Mouse (Mus musculus) forebrain, embryonic 13.5 days (tissue): ENCODE measurements around the gene Pik3ap1. TPM values are rescaled to one million over a fixed set of nuclear protein-coding genes. Genes with fewer than 3 reads are reported as not detected.
"Not testable (repeated sequence)": the region's sequence is repeated elsewhere in the genome, so short reads cannot be mapped to it uniquely, and the experiment has no call there.

Experiments used
- ATAC-seq: fragments of 200-750 bp; cut with Nextera tagmentation; 2 replicates; pipeline ENCODE4 v1.8.0; 2017
- H3K27ac ChIP-seq: fragments of 300-500 bp; sonication (generic); 2 replicates; pipeline ENCODE4 v1.5.1; 2015; ENCODE audit warnings: inconsistent platforms, mild to moderate bottlenecking, moderate library complexity
- H3K27me3 ChIP-seq: fragments of 300-500 bp; sonication (generic); 2 replicates; pipeline ENCODE4 v1.6.1; 2015; ENCODE audit warnings: mild to moderate bottlenecking, inconsistent platforms
- H3K36me3 ChIP-seq: fragments of 300-500 bp; sonication (generic); 2 replicates; pipeline ENCODE4 v1.6.1; 2015; ENCODE audit warnings: mild to moderate bottlenecking, inconsistent platforms; ENCODE audit not compliant: poor library complexity, severe bottlenecking
- H3K4me1 ChIP-seq: fragments of 300-500 bp; sonication (generic); 2 replicates; pipeline ENCODE4 v1.6.1; 2015; ENCODE audit warnings: inconsistent platforms
- H3K4me2 ChIP-seq: fragments of 300-500 bp; sonication (generic); 2 replicates; pipeline ENCODE4 v1.6.1; 2015; ENCODE audit warnings: inconsistent platforms, mild to moderate bottlenecking, moderate library complexity
- H3K4me3 ChIP-seq: fragments of 300-500 bp; sonication (generic); 2 replicates; pipeline ENCODE4 v1.5.1; 2015; ENCODE audit warnings: mild to moderate bottlenecking, inconsistent platforms
- H3K9ac ChIP-seq: fragments of 300-500 bp; sonication (generic); 2 replicates; pipeline ENCODE4 v1.6.1; 2015; ENCODE audit warnings: mild to moderate bottlenecking, inconsistent platforms
- H3K9me3 ChIP-seq: fragments of 300-500 bp; sonication (generic); replicated peaks from 2 replicates; pipeline ENCODE4 v1.6.1; 2016; ENCODE audit warnings: inconsistent platforms
- WGBS: fragments of 180-500 bp; shearing (Covaris S2); methylation state at CpG from one replicate; pipeline ENCODE4 v1.1.7; 2015; 5-methylcytosine and 5-hydroxymethylcytosine counted together
- polyA plus RNA-seq: library from polyadenylated mRNA; unstranded; fragments of >200 nt; fragmentation: Nextera tagmentation; extraction: Ambion mirVana; gene quantifications from 2 replicates; pipeline ENCODE4 v1.2.1, GENCODE M21; 2015

Pik3ap1 gene
- polyA plus RNA-seq = 0.99 and 1.1 TPM in 2 replicates

- H3K9me3 ChIP-seq = no peaks in the 10 kb centered on the region
- WGBS = under 1% methylated on average over 41 of the region's 41 CpGs
- ATAC-seq = no peak
These were observed at the start of gene Pik3ap1 for GRCm38 (mm10) chr19:41384922-41385508. Gene Pik3ap1, minus strand, starts transcription at chr19:41385102.

DNA sequence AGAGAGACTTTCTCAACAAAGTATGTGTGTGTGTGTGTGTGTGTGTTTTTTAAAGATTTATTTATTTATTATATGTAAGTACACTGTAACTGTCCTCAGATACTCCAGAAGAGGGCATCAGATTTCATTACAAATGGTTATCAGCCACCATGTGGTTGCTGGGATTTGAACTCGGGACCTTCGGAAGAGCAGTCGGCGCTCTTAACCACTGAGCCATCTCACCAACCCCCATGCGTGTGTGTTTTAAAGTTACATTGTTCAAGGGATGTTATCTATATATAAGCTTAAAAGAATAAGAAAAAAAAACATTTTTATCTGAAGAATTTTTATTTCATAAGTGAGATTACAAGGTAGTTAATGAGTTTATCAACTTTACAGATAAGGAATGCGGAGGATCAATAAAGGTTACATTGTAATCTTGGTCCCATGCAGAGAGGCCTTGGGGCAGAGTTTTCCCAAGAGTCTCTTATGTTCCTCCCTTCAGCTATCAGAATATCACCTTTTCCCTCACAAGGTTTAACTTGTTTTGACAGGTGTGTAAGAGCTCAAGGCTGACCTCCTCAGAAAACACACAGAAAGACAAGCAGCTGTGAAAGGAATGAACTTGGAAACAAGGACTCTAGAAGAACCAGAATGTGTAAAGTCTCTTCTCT is 46.7 kb upstream of the Pik3ap1 start:
- not testable (repeated sequence) for H3K4me3 ChIP-seq, H3K27ac ChIP-seq, H3K4me2 ChIP-seq, H3K27me3 ChIP-seq, H3K36me3 ChIP-seq, H3K9me3 ChIP-seq, ATAC-seq, H3K4me1 ChIP-seq, H3K9ac ChIP-seq
- WGBS = no CpG with 5 or more reads among the region's 6 CpGs

More at GRCm38 (mm10) chr19:41384922-41385508, at the start of gene Pik3ap1:
- peak within 1 kb of the TSS; percentile 97 for H3K4me2 ChIP-seq
- no peaks in the 10 kb centered on the region for H3K36me3 ChIP-seq
- H3K4me1 ChIP-seq = peaks cover 12% of the 10 kb centered on the region
- peak within 1 kb of the TSS; percentile 53 for H3K4me3 ChIP-seq
- H3K27me3 ChIP-seq = peaks cover 13% of the 10 kb centered on the region; the same call in 1 of the 2 replicates
- H3K27ac ChIP-seq = no peak within 1 kb of the TSS
- peak within 1 kb of the TSS; percentile 55 for H3K9ac ChIP-seq

DNA sequence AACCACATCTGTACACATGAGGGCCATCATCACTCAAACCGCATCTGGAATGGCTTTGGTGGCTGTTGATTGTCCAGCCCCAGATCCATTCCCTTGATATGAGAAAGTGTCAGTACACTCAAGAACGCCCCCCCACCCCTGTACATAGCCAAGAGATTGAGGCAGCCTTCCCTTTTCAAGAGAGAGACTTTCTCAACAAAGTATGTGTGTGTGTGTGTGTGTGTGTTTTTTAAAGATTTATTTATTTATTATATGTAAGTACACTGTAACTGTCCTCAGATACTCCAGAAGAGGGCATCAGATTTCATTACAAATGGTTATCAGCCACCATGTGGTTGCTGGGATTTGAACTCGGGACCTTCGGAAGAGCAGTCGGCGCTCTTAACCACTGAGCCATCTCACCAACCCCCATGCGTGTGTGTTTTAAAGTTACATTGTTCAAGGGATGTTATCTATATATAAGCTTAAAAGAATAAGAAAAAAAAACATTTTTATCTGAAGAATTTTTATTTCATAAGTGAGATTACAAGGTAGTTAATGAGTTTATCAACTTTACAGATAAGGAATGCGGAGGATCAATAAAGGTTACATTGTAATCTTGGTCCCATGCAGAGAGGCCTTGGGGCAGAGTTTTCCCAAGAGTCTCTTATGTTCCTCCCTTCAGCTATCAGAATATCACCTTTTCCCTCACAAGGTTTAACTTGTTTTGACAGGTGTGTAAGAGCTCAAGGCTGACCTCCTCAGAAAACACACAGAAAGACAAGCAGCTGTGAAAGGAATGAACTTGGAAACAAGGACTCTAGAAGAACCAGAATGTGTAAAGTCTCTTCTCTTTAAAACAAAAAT is 41.2 kb upstream of the Pik3ap1 start:
- WGBS = no CpG with 5 or more reads among the region's 8 CpGs
- H3K4me1 ChIP-seq, H3K9ac ChIP-seq, H3K27me3 ChIP-seq, H3K4me2 ChIP-seq, H3K4me3 ChIP-seq, H3K27ac ChIP-seq, H3K9me3 ChIP-seq, H3K36me3 ChIP-seq, ATAC-seq: not testable (repeated sequence)

DNA sequence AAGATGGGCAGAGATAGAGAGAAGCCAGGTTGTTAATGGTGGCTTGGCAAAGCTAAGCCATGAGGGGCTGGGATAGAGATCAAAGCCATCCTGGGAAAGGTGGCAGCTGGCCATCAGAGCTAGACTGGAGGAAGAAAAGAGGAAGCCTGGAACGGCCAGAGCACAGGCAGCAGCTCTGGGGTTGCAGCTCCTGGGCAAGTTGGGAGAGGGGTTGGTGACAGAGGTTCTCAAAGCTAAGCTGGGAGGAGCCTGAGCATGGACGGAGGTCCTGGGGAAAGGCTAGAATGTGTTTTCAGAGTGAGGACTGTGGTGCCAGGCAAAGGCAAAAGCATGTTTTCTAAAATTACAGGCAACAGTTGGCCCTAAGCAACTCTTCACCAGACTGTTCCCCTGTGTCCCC is 36.4 kb upstream of the Pik3ap1 start:
- H3K4me3 ChIP-seq = no peak overlapping the region
- ATAC-seq = no peak
- 86% methylated on average over 2 of the region's 2 CpGs for WGBS

DNA sequence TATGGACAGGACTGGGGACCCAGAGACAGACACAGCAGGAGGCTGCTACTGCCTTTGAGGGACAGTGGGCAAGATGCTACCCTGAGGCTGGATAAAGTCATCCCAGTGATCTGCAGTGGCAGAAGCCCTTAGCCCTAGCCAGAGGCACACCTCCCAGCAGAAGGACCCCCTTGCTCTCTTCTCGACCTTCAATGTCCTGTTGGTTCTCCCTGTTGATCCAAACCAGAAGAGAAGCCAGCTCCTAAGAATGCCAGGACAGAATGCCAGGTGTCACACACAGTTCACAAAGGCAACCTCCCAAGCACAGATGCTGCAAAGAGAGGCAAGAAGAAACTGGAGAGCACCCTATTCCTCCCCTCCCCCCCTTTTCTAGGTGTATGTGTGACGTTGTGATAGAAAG is 33.9 kb upstream of the Pik3ap1 start:
- 81% methylated on average over 2 of the region's 2 CpGs for WGBS

More for the DNA sequence above, 36.4 kb upstream of the Pik3ap1 start:
- no peaks in the 10 kb centered on the region for H3K4me1 ChIP-seq
- H3K36me3 ChIP-seq = no peaks in the 10 kb centered on the region
- no peak overlapping the region for H3K4me2 ChIP-seq
- H3K27ac ChIP-seq = no peak overlapping the region
- no peaks in the 10 kb centered on the region for H3K27me3 ChIP-seq
- H3K9me3 ChIP-seq = no peaks in the 10 kb centered on the region
- H3K9ac ChIP-seq = no peak overlapping the region

DNA sequence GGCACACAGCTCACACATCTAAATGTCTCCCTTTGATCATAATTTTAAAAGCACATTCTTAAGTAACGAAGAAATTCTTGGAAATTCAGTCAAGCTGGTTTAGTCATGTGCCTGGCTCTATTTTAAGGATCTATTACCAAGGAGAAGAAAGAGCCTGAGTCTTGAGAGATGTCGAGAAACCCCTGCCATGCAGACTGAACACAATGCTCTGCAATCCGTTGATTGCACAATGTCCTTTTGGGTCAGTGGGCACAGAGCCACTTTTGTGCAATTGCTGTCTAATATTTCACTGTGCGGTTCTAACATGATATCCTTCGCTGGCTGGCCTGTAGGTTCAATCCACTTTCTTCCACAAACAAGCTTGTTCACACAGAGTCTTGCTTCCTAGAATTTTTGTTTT is 33.1 kb upstream of the Pik3ap1 start:
- Histone ChIP-seq H3K27ac (no peak overlapping the region), H3K4me3 (no peak overlapping the region), H3K4me1 (no peaks in the 10 kb centered on the region), H3K9ac (no peak overlapping the region), H3K4me2 (no peak overlapping the region), H3K9me3 (no peaks in the 10 kb centered on the region; the same call in 1 of the 2 replicates), H3K27me3 (no peaks in the 10 kb centered on the region), H3K36me3 (no peaks in the 10 kb centered on the region)
- 21% methylated on average over 5 of the region's 5 CpGs for WGBS
- ATAC-seq = no peak

More for the DNA sequence above, 33.9 kb upstream of the Pik3ap1 start:
- Histone ChIP-seq H3K4me1 (no peaks in the 10 kb centered on the region), H3K36me3 (no peaks in the 10 kb centered on the region), H3K27me3 (no peaks in the 10 kb centered on the region), H3K27ac (no peak overlapping the region), H3K4me2 (no peak overlapping the region), H3K9me3 (no peaks in the 10 kb centered on the region), H3K9ac (no peak overlapping the region), H3K4me3 (no peak overlapping the region)
- no peak for ATAC-seq

DNA sequence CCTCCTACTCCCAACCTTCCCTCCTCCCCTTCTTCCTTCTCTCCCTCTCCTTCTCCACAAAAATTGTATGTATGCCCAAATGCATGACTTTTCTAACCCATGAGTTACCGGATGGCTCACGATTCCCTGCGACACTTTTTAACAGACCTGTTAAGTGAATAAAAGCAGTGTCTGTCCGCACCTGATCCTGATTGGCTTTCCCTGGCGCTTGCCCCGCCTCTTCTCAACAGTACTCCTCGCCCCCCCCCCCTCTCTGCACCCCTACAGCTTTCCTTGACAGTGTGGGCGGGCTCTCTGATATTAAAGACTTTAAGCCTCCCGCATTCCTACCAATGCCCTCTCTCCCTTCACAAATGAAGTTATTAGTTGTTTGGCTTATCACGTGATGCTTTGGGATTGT is 31.3 kb upstream of the Pik3ap1 start:
- H3K9ac ChIP-seq = no peak overlapping the region
- 44% methylated on average over 10 of the region's 10 CpGs for WGBS

DNA sequence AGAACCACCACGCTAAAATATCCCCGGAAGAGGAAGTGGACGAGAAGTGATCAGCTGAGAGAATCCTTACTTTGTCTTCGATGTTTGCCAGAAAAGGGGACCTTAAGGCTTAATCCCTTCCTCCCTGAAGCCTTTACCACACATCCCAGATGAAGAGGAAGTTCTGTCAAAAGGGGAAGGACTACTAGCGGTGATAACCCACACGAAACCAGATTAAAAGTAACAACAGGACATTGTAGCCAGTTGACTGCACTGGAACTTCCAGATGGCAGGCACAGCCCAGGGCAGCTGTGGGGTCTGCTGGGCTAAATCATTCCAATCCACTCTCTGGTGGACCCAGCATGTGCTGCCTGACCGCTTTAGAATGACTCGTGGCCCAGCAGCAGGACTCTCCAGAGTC is 17.7 kb upstream of the Pik3ap1 start:
- no peak for ATAC-seq
- H3K9ac ChIP-seq = no peak overlapping the region
- 85% methylated on average over 8 of the region's 8 CpGs for WGBS
- no peak overlapping the region for H3K4me3 ChIP-seq
- H3K9me3 ChIP-seq = no peaks in the 10 kb centered on the region
- H3K27me3 ChIP-seq = no peaks in the 10 kb centered on the region
- no peak overlapping the region for H3K27ac ChIP-seq
- no peak overlapping the region for H3K4me2 ChIP-seq
- H3K36me3 ChIP-seq = no peaks in the 10 kb centered on the region
- no peaks in the 10 kb centered on the region for H3K4me1 ChIP-seq

More for the DNA sequence above, 31.3 kb upstream of the Pik3ap1 start:
- Histone ChIP-seq H3K27ac (no peak overlapping the region), H3K4me2 (no peak overlapping the region), H3K36me3 (no peaks in the 10 kb centered on the region), H3K4me1 (no peaks in the 10 kb centered on the region), H3K4me3 (no peak overlapping the region), H3K27me3 (no peaks in the 10 kb centered on the region), H3K9me3 (peaks cover 3% of the 10 kb centered on the region; the same call in 1 of the 2 replicates)
- ATAC-seq = no peak

GRCm38 (mm10) chr19:41390856-41391255 is 6.0 kb upstream of the Pik3ap1 start:
- Histone ChIP-seq H3K4me3 (no peak overlapping the region), H3K4me2 (no peak overlapping the region), H3K9ac (no peak overlapping the region), H3K36me3 (no peaks in the 10 kb centered on the region), H3K4me1 (0 out of 2 replicates have a peak, but pooled peaks cover 3% of the 10 kb centered on the region), H3K27ac (no peak overlapping the region), H3K27me3 (0 out of 2 replicates have a peak, but pooled peaks cover under 1% of the 10 kb centered on the region), H3K9me3 (no peaks in the 10 kb centered on the region)
- 92% methylated on average over 8 of the region's 8 CpGs for WGBS
- ATAC-seq = no peak

GRCm38 (mm10) chr19:41389351-41389750 is 4.4 kb upstream of the Pik3ap1 start:
- H3K36me3 ChIP-seq = no peaks in the 10 kb centered on the region
- no peak overlapping the region for H3K9ac ChIP-seq
- H3K4me2 ChIP-seq = no peak overlapping the region
- ATAC-seq = no peak
- 49% methylated on average over 6 of the region's 6 CpGs for WGBS
- H3K27me3 ChIP-seq = peaks cover 13% of the 10 kb centered on the region; the same call in 1 of the 2 replicates
- H3K9me3 ChIP-seq = no peaks in the 10 kb centered on the region
- H3K4me1 ChIP-seq = peaks cover 12% of the 10 kb centered on the region
- no peak overlapping the region for H3K27ac ChIP-seq
- H3K4me3 ChIP-seq = no peak overlapping the region

- no peak overlapping the region for H3K4me3 ChIP-seq
- no peak overlapping the region for H3K9ac ChIP-seq
- peaks cover 13% of the 10 kb centered on the region; the same call in 1 of the 2 replicates for H3K27me3 ChIP-seq
- H3K9me3 ChIP-seq = no peaks in the 10 kb centered on the region
- H3K4me2 ChIP-seq = no peak overlapping the region
- H3K36me3 ChIP-seq = no peaks in the 10 kb centered on the region
- H3K4me1 ChIP-seq = peaks cover 12% of the 10 kb centered on the region
- no peak overlapping the region for H3K27ac ChIP-seq
- ATAC-seq = no peak
- WGBS = 93% methylated on average over 7 of the region's 7 CpGs
These were observed 3.3 kb upstream of the Pik3ap1 start for GRCm38 (mm10) chr19:41388242-41388641.

DNA sequence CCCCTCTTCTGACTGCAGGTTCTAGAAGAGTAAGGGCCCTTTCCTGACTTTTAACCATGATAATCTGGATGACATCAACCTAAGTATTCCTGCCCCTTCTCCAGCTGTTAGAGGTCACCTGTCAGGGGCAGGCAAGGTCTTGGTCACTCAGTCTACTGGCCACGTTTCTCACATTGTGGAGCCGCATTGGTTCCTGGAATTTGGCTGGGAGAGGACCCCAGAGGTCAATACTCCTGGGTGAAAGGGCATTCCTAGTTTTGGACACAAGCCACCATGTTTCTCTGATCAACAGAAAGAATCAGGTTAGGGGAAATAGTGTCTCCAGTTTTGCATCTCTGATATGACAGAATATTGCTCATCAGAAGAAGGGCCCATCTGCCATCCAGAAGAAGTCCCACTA is 2.4 kb upstream of the Pik3ap1 start:
- no peak for ATAC-seq
- peaks cover 12% of the 10 kb centered on the region for H3K4me1 ChIP-seq

More for the DNA sequence above, 2.4 kb upstream of the Pik3ap1 start:
- Histone ChIP-seq H3K9ac (no peak overlapping the region), H3K27me3 (peaks cover 13% of the 10 kb centered on the region; the same call in 1 of the 2 replicates), H3K9me3 (no peaks in the 10 kb centered on the region), H3K4me3 (no peak overlapping the region), H3K36me3 (no peaks in the 10 kb centered on the region), H3K27ac (no peak overlapping the region), H3K4me2 (no peak overlapping the region)
- 79% methylated on average over 2 of the region's 2 CpGs for WGBS
